Mouse (Mus musculus) erythroblast, embryonic 14.5 days (primary cell): ENCODE results near the gene Bbs4.

ENCODE experiments used
- GATA1 ChIP-seq: IDR thresholded peaks from 2 replicates; pipeline ENCODE4 v1.6.1; 2012; ENCODE audit warnings: low read length, inconsistent platforms, mixed read lengths
- TAL1 ChIP-seq: IDR thresholded peaks from 3 replicates; pipeline ENCODE4 v1.6.1; 2012; ENCODE audit warnings: low read length, inconsistent platforms, mixed read lengths

GRCm38 (mm10) chr9:59340002-59340401 is 13.3 kb downstream of the Bbs4 start:
- TF ChIP-seq GATA1, result no peak
- no peak for TF ChIP-seq TAL1
